Mouse (Mus musculus): ENCODE data around the gene Mdm4.

- TF ChIP-seq POLR2A (IDR thresholded peaks at IDR 0.05; ENCODE audit: insufficient read length, low read depth) (no peak), REST (IDR thresholded peaks at IDR 0.05; ENCODE audit: insufficient read depth, insufficient read length) (no peak), E2F4 (IDR thresholded peaks at IDR 0.05; ENCODE audit: insufficient read depth) (no peak), CEBPB (IDR thresholded peaks at IDR 0.05; ENCODE audit: insufficient read depth, poor library complexity, severe bottlenecking) (no peak), MAX (IDR thresholded peaks at IDR 0.05; ENCODE audit: low read depth) (no peak)
These were observed 17.2 kb upstream of the Mdm4 start for GRCm38 (mm10) chr1:133047575-133047974.

Data from myocyte (in vitro differentiated cells).